Mouse (Mus musculus) thymus, adult 2 months (tissue): Measurements from ENCODE around the gene Alg12.

Experiments used
- CTCF ChIP-seq: fragments of 200-500 bp; IDR thresholded peaks from 2 replicates; pipeline ENCODE4 v1.5.1; 2012; ENCODE audit warnings: mild to moderate bottlenecking, control low read depth, low read length, moderate library complexity, borderline replicate concordance; ENCODE audit not compliant: control insufficient read depth, poor library complexity, insufficient read depth; ENCODE audit errors: extremely low read depth
- POLR2A ChIP-seq: fragments of 200-500 bp; IDR thresholded peaks from 2 replicates; pipeline ENCODE4 v1.6.1; 2012; ENCODE audit warnings: mild to moderate bottlenecking, low read length, control low read depth, moderate library complexity; ENCODE audit not compliant: control insufficient read depth, poor library complexity, insufficient read depth; ENCODE audit errors: extremely low read depth

DNA sequence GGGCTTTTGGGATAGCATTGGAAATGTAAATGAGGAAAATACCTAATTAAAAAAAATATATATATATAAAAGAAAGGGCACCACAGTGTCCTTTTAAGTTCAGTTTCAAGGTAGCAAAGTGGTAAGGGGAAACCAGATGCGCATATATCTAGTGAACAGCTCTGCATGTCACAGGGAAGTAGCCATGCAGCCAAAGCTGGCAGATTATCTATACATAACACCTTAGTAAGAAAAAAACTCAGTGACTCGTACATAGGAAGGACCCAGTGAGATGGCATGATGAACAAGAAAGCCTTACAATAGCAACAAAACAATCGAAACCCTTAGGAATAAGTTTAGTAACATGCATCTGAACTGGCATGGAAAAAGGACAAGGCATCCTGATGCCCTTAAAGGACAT is 17.2 kb downstream of the Alg12 start:
- TF ChIP-seq POLR2A (no peak), CTCF (no peak)
